Mouse (Mus musculus): Measurements from ENCODE around the gene Il31ra. TPM values are rescaled to one million over a fixed set of nuclear protein-coding genes. Genes with fewer than 3 reads are reported as not detected.

Gene Il31ra
- polyA plus RNA-seq, 1 experiment from 2014 or later, result 0.10 TPM

- Histone ChIP-seq H3K4me1 (ENCODE audit: control insufficient read depth, insufficient read depth, low read length) (no peaks in the 10 kb centered on the region), H3K9ac (ENCODE audit: low read depth, low read length) (no peak overlapping the region), H3K27me3 (replicated peaks; ENCODE audit: control insufficient read depth, insufficient read depth, low read length) (no peaks in the 10 kb centered on the region), H3K27ac (replicated peaks; ENCODE audit: low read depth, low read length) (no peak overlapping the region), H3K9me3 (ENCODE audit: control insufficient read depth, low read length) (no peaks in the 10 kb centered on the region), H3K36me3 (ENCODE audit: control insufficient read depth, insufficient read depth, low read length) (no peaks in the 10 kb centered on the region), H3K4me3 (ENCODE audit: low read depth, low read length) (no peak overlapping the region), H3K4me2 (ENCODE audit: low read depth, low read length) (no peak overlapping the region)
- 83% methylated on average over 7 of the region's 7 CpGs for WGBS
- DNase-seq (ENCODE audit: low spot score) (no peak), ATAC-seq (ENCODE audit: low read depth) (no peak)
Observed at GRCm38 (mm10) chr13:112551641-112552548, 42.3 kb downstream of the Il31ra start.

- DNase-seq (ENCODE audit: low spot score) (no peak), ATAC-seq (ENCODE audit: low read depth) (no peak)
- H3K27ac ChIP-seq (replicated peaks; ENCODE audit: low read depth, low read length), result no peak overlapping the region
- no peaks in the 10 kb centered on the region for H3K36me3 ChIP-seq (ENCODE audit: control insufficient read depth, insufficient read depth, low read length)
- H3K27me3 ChIP-seq (replicated peaks; ENCODE audit: control insufficient read depth, insufficient read depth, low read length), result no peaks in the 10 kb centered on the region; the same call in 1 of the 2 replicates
- H3K9me3 ChIP-seq (ENCODE audit: control insufficient read depth, low read length), result no peaks in the 10 kb centered on the region
- no peaks in the 10 kb centered on the region for H3K4me1 ChIP-seq (ENCODE audit: control insufficient read depth, insufficient read depth, low read length)
- no peak overlapping the region for H3K4me3 ChIP-seq (ENCODE audit: low read depth, low read length)
- no peak overlapping the region for H3K9ac ChIP-seq (ENCODE audit: low read depth, low read length)
- H3K4me2 ChIP-seq (ENCODE audit: low read depth, low read length), result no peak overlapping the region
- WGBS, result 74% methylated on average over 10 of the region's 10 CpGs
Observed at GRCm38 (mm10) chr13:112541223-112541975, 52.8 kb downstream of the Il31ra start.

DNA sequence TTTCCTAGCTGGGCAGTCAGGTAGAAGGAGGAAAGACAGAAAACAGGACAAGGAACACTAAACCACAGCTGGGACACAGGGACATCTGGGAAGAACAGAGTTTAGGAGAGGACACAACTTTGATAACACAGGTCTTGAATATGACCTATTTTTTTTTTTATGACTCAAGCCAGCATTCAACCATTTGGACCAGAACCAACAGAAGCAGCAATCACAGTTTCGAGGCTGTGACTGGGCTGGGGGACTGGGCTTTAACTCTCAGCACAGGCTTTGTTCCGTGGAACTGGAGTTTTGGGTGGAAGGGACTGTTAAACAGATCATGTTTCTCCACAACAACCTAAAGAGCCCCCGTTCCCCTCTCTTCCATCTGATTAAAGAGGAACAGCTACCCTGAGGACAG, 53.5 kb downstream of the Il31ra start:
- WGBS, result 32% methylated on average over 3 of the region's 3 CpGs
- Histone ChIP-seq H3K27me3 (replicated peaks; ENCODE audit: control insufficient read depth, insufficient read depth, low read length) (no peaks in the 10 kb centered on the region), H3K4me1 (ENCODE audit: control insufficient read depth, insufficient read depth, low read length) (no peaks in the 10 kb centered on the region), H3K4me3 (ENCODE audit: low read depth, low read length) (no peak overlapping the region), H3K9ac (ENCODE audit: low read depth, low read length) (no peak overlapping the region), H3K27ac (replicated peaks; ENCODE audit: low read depth, low read length) (no peak overlapping the region), H3K4me2 (ENCODE audit: low read depth, low read length) (no peak overlapping the region), H3K9me3 (ENCODE audit: control insufficient read depth, low read length) (no peaks in the 10 kb centered on the region), H3K36me3 (ENCODE audit: control insufficient read depth, insufficient read depth, low read length) (no peaks in the 10 kb centered on the region)
- DNase-seq (ENCODE audit: low spot score) (no peak), ATAC-seq (ENCODE audit: low read depth) (no peak)

DNA sequence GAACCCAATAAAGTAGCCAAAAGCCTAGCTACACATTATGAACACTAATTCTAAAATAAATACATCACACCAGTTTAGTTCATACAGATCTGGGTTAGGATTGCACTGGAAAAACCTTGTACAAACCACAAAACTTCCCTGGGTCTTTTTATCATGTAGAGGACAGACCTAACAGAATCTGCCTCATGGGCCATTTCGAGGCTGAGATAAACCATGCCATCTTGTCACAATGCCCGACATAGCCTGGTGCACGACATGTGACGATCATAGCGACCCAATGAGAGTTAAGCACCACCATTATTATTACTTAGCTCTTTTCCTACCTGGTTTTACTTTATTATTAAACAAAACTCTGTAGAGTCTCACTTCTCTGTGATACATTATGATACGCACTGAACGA, 57.1 kb downstream of the Il31ra start:
- Histone ChIP-seq H3K4me3 (ENCODE audit: low read depth, low read length) (no peak overlapping the region), H3K36me3 (ENCODE audit: control insufficient read depth, insufficient read depth, low read length) (no peaks in the 10 kb centered on the region), H3K9ac (ENCODE audit: low read depth, low read length) (no peak overlapping the region), H3K4me1 (ENCODE audit: control insufficient read depth, insufficient read depth, low read length) (no peaks in the 10 kb centered on the region), H3K4me2 (ENCODE audit: low read depth, low read length) (no peak overlapping the region), H3K27me3 (replicated peaks; ENCODE audit: control insufficient read depth, insufficient read depth, low read length) (no peaks in the 10 kb centered on the region), H3K9me3 (ENCODE audit: control insufficient read depth, low read length) (no peaks in the 10 kb centered on the region), H3K27ac (replicated peaks; ENCODE audit: low read depth, low read length) (no peak overlapping the region)
- DNase-seq (ENCODE audit: low spot score) (no peak), ATAC-seq (ENCODE audit: low read depth) (no peak)
- 91% methylated on average over 7 of the region's 7 CpGs for WGBS

DNA sequence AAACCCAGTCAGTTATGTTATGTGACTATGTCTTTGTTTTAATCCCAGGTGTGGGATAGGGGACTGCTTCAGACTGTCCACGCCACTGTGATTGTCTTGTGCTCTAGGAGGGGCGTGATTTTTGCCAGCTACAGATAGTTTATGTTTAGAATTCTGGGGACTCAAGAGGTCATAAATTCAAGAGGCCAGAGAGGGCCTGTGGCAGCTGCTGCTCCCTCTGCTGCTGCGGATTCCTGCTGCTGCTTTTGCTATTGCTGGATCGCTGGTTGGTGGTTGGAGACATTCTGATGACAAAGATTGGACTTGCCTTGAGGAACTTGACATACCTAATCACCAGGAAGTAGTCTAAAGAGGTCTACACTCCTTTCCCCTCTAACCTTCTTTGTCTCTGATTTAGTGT, 57.5 kb downstream of the Il31ra start:
- no peak overlapping the region for H3K4me3 ChIP-seq (ENCODE audit: low read depth, low read length)
- WGBS, result 69% methylated on average over 4 of the region's 4 CpGs
- H3K9me3 ChIP-seq (ENCODE audit: control insufficient read depth, low read length), result no peaks in the 10 kb centered on the region
- H3K36me3 ChIP-seq (ENCODE audit: control insufficient read depth, insufficient read depth, low read length), result no peaks in the 10 kb centered on the region
- no peak for DNase-seq (ENCODE audit: low spot score)
- H3K4me2 ChIP-seq (ENCODE audit: low read depth, low read length), result no peak overlapping the region
- no peak overlapping the region for H3K27ac ChIP-seq (replicated peaks; ENCODE audit: low read depth, low read length)
- H3K9ac ChIP-seq (ENCODE audit: low read depth, low read length), result no peak overlapping the region
- no peaks in the 10 kb centered on the region for H3K27me3 ChIP-seq (replicated peaks; ENCODE audit: control insufficient read depth, insufficient read depth, low read length)
- no peaks in the 10 kb centered on the region for H3K4me1 ChIP-seq (ENCODE audit: control insufficient read depth, insufficient read depth, low read length)
- ATAC-seq (ENCODE audit: low read depth), result no peak

DNA sequence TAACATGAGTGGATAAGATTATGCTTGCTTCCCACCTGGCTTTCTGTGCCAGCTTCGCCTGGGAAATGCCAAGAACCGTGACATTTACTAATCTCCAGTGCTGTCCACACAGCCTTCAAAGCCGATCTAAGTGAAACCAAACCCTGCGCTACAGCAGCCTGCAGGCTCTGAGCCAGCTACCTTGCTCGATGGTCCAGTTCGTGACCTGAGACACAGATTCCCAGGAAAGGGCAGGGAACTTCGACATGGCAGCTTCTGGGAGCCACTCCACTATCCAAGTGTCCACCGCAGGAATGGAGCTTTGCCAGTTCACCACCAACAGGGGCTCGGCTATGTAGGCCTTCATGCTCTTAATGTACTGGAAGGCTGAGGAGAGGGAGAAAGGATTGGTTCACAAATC, 60.6 kb downstream of the Il31ra start:
- ATAC-seq (ENCODE audit: low read depth) (0 out of 2 replicates have a peak, but pooled peaks have one; percentile 18), DNase-seq (ENCODE audit: low spot score) (peak; percentile 45)
- H3K4me1 ChIP-seq (ENCODE audit: control insufficient read depth, insufficient read depth, low read length), result no peaks in the 10 kb centered on the region
- H3K36me3 ChIP-seq (ENCODE audit: control insufficient read depth, insufficient read depth, low read length), result no peaks in the 10 kb centered on the region
- H3K9me3 ChIP-seq (ENCODE audit: control insufficient read depth, low read length), result no peaks in the 10 kb centered on the region
- H3K27me3 ChIP-seq (replicated peaks; ENCODE audit: control insufficient read depth, insufficient read depth, low read length), result no peaks in the 10 kb centered on the region
- no peak overlapping the region for H3K4me2 ChIP-seq (ENCODE audit: low read depth, low read length)
- no peak overlapping the region for H3K4me3 ChIP-seq (ENCODE audit: low read depth, low read length)
- no peak overlapping the region for H3K9ac ChIP-seq (ENCODE audit: low read depth, low read length)
- WGBS, result 59% methylated on average over 9 of the region's 9 CpGs
- H3K27ac ChIP-seq (replicated peaks; ENCODE audit: low read depth, low read length), result no peak overlapping the region

- no peak for DNase-seq (ENCODE audit: low spot score)
- Histone ChIP-seq H3K4me2 (ENCODE audit: low read depth, low read length) (no peak overlapping the region), H3K27me3 (replicated peaks; ENCODE audit: control insufficient read depth, insufficient read depth, low read length) (no peaks in the 10 kb centered on the region), H3K27ac (replicated peaks; ENCODE audit: low read depth, low read length) (no peak overlapping the region), H3K9ac (ENCODE audit: low read depth, low read length) (no peak overlapping the region), H3K4me1 (ENCODE audit: control insufficient read depth, insufficient read depth, low read length) (no peaks in the 10 kb centered on the region), H3K4me3 (ENCODE audit: low read depth, low read length) (no peak overlapping the region), H3K36me3 (ENCODE audit: control insufficient read depth, insufficient read depth, low read length) (no peaks in the 10 kb centered on the region), H3K9me3 (ENCODE audit: control insufficient read depth, low read length) (no peaks in the 10 kb centered on the region)
- ATAC-seq (ENCODE audit: low read depth), result no peak
- WGBS, result 87% methylated on average over 6 of the region's 6 CpGs
Observed at GRCm38 (mm10) chr13:112532235-112532634, 61.9 kb downstream of the Il31ra start.

GRCm38 (mm10) chr13:112529893-112530292, 64.3 kb downstream of the Il31ra start:
- Histone ChIP-seq H3K36me3 (ENCODE audit: control insufficient read depth, insufficient read depth, low read length) (no peaks in the 10 kb centered on the region), H3K9me3 (ENCODE audit: control insufficient read depth, low read length) (no peaks in the 10 kb centered on the region), H3K27ac (replicated peaks; ENCODE audit: low read depth, low read length) (no peak overlapping the region), H3K27me3 (replicated peaks; ENCODE audit: control insufficient read depth, insufficient read depth, low read length) (no peaks in the 10 kb centered on the region), H3K4me1 (ENCODE audit: control insufficient read depth, insufficient read depth, low read length) (no peaks in the 10 kb centered on the region), H3K4me3 (ENCODE audit: low read depth, low read length) (no peak overlapping the region), H3K4me2 (ENCODE audit: low read depth, low read length) (no peak overlapping the region), H3K9ac (ENCODE audit: low read depth, low read length) (no peak overlapping the region)
- peak; percentile 72 for ATAC-seq (ENCODE audit: low read depth)
- peak; percentile 84 for DNase-seq (ENCODE audit: low spot score)
- WGBS, result 39% methylated on average over 3 of the region's 3 CpGs
